Mouse (Mus musculus) layer of hippocampus, adult 2 months (tissue): ENCODE results near the gene Sugct. TPM values are rescaled to one million over a fixed set of nuclear protein-coding genes. Genes with fewer than 3 reads are reported as not detected.

Experiments used
- DNase-seq, 2 experiments: peaks; one replicate each; pipeline ENCODE4 v3.0.0; 2022; ENCODE audit warnings: low spot score in 2 of 2
- H3K27ac ChIP-seq: fragments of 200-600 bp; 2 replicates; pipeline ENCODE4 v1.8.1; 2022
- H3K4me3 ChIP-seq: fragments of 200-600 bp; 2 replicates; pipeline ENCODE4 v1.8.1; 2022; ENCODE audit warnings: mild to moderate bottlenecking
- CTCF ChIP-seq: fragments of 200-600 bp; conservative IDR thresholded peaks from 2 replicates; pipeline ENCODE4 v1.8.1; 2022; ENCODE audit warnings: antibody characterized with exemption, mild to moderate bottlenecking, moderate library complexity
- total RNA-seq, 2 experiments: library from RNA; stranded (reverse); gene quantifications; 2 replicates each; pipeline ENCODE4 v1.2.3; 2021

Sugct gene
- total RNA-seq, 2 experiments from 2014 or later = 2.1 to 3.3 TPM

DNA sequence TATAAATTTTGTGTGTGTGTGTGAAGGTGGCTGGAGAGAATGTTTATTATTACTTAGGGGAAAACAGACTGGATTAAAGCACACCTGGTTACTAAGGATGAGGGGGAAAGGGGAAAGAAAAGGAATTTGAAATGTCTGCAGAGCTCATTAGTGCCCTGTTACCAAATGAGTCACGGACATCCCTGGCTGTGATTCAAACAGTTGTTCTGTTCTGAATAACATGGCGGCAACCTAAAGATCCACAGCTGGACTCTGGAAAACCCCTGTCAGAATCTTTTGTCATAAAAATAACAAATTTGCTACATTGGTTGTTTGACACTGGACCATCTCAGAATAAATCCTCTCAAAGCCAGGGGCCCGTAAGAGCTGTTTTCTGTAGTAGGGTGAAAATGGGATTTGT, 530.6 kb downstream of the Sugct start:
- no peak overlapping the region for H3K27ac ChIP-seq
- no peak overlapping the region for H3K4me3 ChIP-seq
- no peak for DNase-seq
- TF ChIP-seq CTCF = no peak

DNA sequence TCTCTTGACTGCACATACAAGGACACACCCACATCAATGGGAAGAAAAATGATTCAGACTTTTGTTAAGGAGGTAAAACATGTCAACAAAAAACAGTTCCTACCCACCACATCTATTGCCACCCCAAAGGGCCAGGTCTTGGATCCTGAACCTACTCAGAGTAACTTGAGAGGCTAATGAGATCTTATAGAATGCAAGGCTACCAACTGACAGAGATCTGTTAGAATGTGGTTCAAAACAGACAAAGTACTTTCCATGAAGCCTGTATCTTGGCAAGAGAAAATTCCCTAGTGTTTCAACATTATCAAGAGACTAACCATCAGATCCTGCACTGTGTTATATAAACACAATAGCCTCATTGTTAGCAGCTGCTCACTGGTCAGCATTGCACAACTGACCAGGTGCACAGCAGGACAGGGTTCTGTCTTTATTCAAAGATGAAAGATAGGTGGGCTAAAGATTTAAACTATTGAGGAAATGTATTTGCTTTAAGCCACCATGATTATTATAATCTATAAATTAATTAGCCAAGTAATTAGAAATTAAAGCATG, 548.8 kb downstream of the Sugct start:
- no peak overlapping the region for H3K4me3 ChIP-seq
- TF ChIP-seq CTCF = no peak
- DNase-seq = no peak
- H3K27ac ChIP-seq = no peak overlapping the region

DNA sequence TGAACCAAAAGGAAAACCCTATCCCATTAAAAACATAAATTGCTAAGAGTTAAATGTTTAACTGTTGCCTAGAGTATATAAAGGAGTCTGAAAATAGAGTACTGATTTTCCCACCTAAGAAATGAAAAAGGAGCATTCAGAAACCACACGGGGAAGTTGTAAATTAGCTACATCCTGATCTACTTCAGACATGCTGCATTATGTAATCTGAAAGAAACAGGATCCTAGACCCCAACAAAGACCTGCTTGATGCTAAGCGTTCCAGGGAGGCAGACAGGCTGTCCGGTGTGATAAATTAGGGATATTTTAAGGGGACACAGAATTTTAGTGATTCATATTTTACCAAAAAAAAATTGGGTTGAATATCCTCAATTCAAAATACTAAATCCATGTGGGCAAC, 579.3 kb downstream of the Sugct start:
- H3K27ac ChIP-seq = no peak overlapping the region
- DNase-seq = no peak
- H3K4me3 ChIP-seq = no peak overlapping the region
- TF ChIP-seq CTCF = no peak

DNA sequence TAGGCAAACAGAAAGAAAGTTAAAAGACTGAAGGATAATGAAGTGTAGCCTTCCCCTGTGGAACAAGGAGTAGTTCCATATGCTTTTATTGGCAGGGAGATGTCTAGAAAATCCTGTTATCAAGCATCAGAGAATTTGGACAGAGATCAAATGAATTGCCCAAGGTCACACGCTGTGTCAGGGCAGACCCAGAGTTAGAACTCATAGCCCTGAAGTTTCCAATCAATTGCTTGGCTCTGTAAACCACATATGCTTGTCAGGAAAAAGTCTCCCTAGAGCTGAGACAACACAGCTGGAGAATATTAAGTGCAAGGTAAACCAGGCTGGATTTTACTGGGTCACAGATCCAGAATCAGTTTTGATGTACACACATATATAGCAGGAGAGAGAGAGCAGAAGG, 593.0 kb downstream of the Sugct start:
- Histone ChIP-seq H3K27ac (no peak overlapping the region), H3K4me3 (no peak overlapping the region)
- DNase-seq = no peak
- no peak for TF ChIP-seq CTCF

DNA sequence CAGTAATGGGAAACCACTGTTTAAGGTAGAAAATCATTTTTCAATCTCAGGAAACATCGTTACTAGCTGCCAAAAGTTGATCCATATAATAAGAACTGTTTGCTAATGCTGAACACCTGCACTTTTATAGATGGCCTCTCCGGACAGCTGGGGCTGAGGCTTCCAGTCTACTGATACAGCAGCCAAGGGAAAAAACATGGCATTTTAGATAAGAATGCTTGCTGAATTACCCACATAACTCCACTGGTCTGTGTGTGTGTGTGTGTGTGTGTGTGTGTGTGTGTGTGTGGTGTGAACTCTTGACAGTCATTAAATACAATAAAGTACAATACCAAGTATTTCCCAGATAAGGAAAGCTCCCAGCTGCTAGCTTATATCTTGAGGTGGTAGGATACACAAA, 608.8 kb downstream of the Sugct start:
- no peak for TF ChIP-seq CTCF
- Histone ChIP-seq H3K4me3 (no peak overlapping the region), H3K27ac (no peak overlapping the region)
- no peak for DNase-seq

DNA sequence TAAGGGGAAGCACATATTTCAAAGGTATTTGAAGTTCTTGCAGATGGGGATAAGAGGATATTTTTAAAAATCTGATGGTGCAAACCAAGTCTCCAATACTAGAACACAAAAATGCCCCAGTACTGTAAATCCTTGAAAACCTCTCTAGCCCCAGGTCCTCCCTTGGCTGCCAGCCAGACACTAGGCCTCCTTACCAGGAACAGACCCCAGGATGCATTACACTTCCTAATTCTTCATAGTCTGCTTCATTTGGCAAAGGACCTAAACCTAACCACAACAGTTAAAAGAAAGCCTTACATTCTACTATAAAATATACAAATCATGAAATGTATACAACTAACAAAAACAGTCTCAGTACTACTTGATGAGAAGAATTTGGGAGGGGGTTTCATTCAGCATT, 609.2 kb downstream of the Sugct start:
- TF ChIP-seq CTCF = no peak

DNA sequence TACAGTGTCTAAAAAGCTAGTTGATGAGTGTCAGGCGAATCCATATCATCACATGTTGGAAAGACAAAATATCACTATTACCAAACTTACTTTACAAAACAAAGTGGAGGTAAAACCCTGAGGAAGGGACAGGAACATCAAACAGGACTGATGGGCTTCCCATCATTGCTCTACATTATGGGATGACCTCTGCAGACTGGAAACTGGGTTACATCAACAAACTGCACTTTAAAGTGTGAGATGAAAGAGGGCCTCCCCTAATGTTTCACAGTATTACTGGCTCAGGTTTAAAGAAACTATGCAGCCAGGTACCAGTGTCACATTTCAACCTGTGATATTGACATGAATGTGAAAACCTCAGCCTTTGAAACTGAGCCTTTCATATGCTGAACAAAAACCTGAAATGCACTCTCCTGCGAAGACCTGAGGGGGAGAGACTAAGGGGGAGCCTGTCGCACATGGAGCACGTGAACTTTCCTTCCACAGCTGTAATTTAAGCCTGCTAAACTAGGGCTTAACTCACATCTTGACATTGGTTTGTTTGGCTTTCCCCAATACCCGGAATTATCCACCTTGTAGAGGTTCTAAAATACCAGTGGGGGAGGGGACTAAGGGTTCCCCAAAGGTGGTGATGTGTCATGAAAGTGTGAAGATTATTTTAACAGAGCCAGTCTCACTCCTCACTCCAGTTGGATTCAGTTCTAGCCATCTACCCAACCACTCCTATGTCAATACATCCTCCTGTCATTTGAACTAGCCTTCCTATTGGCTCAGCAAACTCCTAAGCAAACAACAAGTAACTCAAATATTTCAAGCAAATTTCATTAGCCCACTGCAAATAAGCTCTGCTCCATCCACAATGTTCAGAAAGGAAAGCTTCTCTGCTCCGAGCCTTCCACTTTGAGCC, 610.2 kb downstream of the Sugct start:
- Histone ChIP-seq H3K4me3 (no peak overlapping the region), H3K27ac (no peak overlapping the region)
- no peak for TF ChIP-seq CTCF
- no peak for DNase-seq

More for the DNA sequence above, 609.2 kb downstream of the Sugct start:
- Histone ChIP-seq H3K4me3 (no peak overlapping the region), H3K27ac (no peak overlapping the region)
- DNase-seq = no peak

DNA sequence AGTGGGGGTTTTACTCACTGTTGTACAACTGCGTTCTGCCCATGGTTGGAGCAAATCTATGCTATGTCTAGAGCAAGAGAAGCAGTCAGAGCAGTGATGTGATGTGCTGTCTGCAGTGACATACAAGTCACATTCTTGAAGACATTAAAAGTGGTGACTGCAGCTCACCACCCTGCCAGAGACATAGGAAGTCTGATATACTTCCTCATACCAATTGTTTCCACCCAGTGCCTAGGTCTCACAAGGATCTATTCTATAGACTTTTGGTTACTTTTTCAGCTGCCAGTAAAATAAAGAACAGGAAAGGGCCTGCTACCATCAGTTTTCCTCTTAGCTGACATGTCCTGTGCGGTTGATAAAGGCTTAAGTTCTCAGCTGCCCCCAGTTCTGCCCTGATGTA, 613.7 kb downstream of the Sugct start:
- DNase-seq = no peak
- TF ChIP-seq CTCF = no peak

DNA sequence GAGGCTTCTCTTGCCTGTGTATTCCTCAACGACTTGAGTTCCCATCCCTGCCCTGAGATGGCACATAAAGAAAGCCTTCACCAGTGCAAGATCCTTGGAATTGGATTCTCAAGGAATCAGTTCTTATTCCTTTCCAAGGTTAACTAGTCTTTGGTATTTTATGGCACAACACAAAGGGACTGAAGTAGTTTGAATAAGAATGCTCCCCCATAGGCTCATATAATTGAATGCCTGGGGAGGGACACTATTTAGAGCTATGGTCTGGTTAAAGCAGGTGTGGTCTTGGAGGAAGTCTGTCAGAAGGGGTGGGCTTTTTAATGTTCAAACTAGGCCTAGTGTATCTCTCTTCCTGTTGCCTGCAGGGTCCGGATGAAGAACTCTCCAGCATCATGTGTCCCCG, 629.8 kb downstream of the Sugct start:
- no peak overlapping the region for H3K27ac ChIP-seq
- DNase-seq = no peak
- no peak overlapping the region for H3K4me3 ChIP-seq
- TF ChIP-seq CTCF = no peak

More for the DNA sequence above, 613.7 kb downstream of the Sugct start:
- Histone ChIP-seq H3K4me3 (no peak overlapping the region), H3K27ac (no peak overlapping the region)

DNA sequence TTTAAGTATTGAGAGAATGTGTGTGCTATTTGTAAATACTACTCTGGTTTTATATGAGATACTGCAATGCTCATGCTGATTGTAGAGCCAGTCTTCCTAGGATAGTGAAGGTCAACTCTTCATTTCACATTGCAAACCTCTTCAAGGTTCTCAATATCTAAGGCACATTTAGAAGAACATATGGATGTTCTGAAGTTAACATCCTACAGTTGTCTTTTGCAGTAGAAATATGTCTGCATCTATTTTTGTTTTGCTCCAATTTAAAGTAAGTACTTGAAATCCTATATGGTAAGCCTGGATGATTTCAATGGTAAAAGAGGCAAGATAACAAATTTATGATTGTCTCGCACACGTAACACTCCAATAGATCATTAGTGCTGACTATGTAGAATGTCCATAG, 638.7 kb downstream of the Sugct start:
- no peak for DNase-seq
- TF ChIP-seq CTCF = no peak
- no peak overlapping the region for H3K27ac ChIP-seq
- H3K4me3 ChIP-seq = no peak overlapping the region

DNA sequence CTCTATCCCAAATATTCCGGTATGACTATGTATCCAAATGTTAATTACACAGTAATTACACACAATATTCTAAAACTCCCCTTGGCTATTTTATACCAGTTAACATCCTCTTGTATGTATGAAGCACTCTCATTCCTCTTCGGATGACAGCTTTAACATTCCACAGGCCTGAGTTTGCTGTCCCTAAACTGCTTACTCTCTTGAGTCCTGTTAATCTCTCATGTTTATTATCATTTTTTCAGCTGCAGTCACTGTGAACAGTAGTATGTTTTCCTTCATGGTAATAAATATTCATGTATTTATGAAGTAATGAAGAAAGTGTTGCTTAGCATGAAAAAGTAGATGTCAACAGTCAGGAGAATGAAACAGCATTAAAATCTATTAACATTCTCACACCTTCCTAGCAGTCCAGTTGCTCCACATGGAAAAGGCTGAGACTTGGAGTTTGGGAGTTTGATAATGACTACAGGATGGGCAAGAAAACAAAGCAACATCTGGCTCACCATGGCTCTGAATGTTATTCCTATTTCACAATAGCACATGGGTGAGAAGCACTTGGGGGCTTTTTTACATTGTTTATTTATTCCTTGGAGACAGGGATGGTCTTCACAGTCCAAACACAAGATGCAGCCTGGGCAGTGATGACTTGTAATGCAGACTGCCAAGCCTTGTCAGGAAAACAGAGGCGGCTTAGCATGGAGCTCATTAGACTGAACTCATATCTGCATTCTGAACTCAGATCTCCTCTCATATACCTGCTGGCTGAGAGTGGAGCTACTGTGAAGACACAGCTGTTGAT, 651.7 kb downstream of the Sugct start:
- no peak for TF ChIP-seq CTCF
- DNase-seq = no peak
- Histone ChIP-seq H3K27ac (no peak overlapping the region), H3K4me3 (no peak overlapping the region)

DNA sequence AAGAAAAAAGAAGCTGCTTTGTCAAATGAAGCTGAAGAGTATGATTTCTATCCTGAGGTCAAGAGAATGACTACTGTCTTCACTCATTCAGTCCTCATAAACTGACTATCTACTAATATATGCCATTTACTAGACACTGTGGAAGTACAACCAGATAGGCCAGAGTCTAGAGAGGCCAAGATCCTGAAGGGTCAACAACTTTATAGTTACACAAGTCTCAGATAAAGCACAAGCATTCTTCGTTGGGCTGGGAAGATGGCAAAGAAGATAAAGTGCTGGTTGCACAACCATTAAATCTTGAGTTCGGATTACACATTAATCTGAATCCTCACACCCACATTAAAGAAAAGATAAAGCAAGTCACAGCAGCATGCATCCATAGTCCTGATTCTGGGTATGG, 653.0 kb downstream of the Sugct start:
- H3K27ac ChIP-seq = no peak overlapping the region
- no peak for DNase-seq
- TF ChIP-seq CTCF = no peak

DNA sequence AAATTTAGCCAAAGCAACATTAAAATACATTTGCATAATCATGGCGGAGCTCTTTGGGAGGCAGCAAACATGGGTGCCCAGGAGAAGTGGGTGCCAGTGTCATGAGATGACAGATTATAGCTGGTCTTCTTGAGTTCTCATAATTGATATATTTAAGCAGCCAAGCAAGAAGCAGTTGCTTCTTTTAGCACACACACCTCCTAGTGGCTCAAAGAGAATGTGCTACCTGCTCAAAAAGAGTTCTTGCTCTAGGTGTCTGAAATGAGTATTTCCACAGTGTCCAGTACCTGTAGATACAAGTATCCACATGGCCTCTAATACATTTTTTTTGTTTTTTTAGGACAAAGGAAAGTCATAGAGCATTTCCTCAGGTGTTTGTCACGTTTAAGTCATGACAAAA, 655.6 kb downstream of the Sugct start:
- Histone ChIP-seq H3K27ac (no peak overlapping the region), H3K4me3 (no peak overlapping the region)
- DNase-seq = no peak
- TF ChIP-seq CTCF = peak; percentile 56

More for the DNA sequence above, 653.0 kb downstream of the Sugct start:
- no peak overlapping the region for H3K4me3 ChIP-seq
